Mouse (Mus musculus) testis, adult 2 months (tissue): ENCODE results near the gene Gm4922.

Source experiments
- CTCF ChIP-seq: fragments of 200-500 bp; IDR thresholded peaks from 2 replicates; pipeline ENCODE4 v1.5.1; 2012; ENCODE audit warnings: low read depth, mild to moderate bottlenecking, inconsistent platforms, low read length, moderate library complexity; ENCODE audit not compliant: control insufficient read depth, insufficient read depth, insufficient replicate concordance
- POLR2A ChIP-seq: fragments of 200-500 bp; IDR thresholded peaks from 2 replicates; pipeline ENCODE4 v1.6.1; 2012; ENCODE audit warnings: low read depth, mild to moderate bottlenecking, inconsistent platforms, low read length, moderate library complexity; ENCODE audit not compliant: control insufficient read depth

DNA sequence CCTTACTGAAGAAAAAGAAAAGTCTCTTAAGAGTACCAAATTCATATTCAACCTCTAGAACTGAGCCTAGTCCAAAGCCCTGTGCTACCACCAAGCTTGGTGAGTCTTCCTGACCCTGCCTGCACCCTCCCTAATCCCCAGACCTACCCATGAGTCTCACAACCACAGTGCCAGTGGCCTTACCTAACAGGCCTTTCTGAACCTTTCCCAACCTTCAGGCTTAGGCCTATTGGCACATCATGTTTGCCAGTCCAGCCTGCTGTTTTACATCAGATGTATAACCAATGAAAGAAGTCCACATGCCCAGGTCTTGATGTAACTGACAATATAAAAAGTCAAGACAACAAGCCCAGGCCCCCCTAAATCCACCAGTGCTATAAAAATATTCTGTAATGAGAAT, 38.5 kb upstream of the Gm4922 start:
- no peak for TF ChIP-seq CTCF
- TF ChIP-seq POLR2A: no peak
